Mouse (Mus musculus) heart, adult 2 months (tissue): ENCODE measurements around the gene Cdh18. TPM values are rescaled to one million over a fixed set of nuclear protein-coding genes. Genes with fewer than 3 reads are reported as not detected.

Experiments used
- DNase-seq, 2 experiments: peaks; one replicate each; pipeline ENCODE4 v3.0.0; 2021
- H3K27ac ChIP-seq: fragments of 200-600 bp; 2 replicates; pipeline ENCODE4 v1.8.1; 2022
- H3K27me3 ChIP-seq: fragments of 200-500 bp; 2 replicates; pipeline ENCODE4 v1.6.1; 2012; ENCODE audit warnings: mild to moderate bottlenecking, low read length, inconsistent platforms, mixed read lengths; ENCODE audit not compliant: control insufficient read depth, insufficient read depth
- H3K36me3 ChIP-seq: fragments of 200-500 bp; 2 replicates; pipeline ENCODE4 v1.6.1; 2012; ENCODE audit warnings: low read length, inconsistent platforms; ENCODE audit not compliant: control insufficient read depth, insufficient read depth
- H3K4me1 ChIP-seq: fragments of 200-500 bp; 2 replicates; pipeline ENCODE4 v1.6.1; 2011; ENCODE audit warnings: low read length; ENCODE audit not compliant: control insufficient read depth, insufficient read depth
- H3K4me3 ChIP-seq: fragments of 200-600 bp; 2 replicates; pipeline ENCODE4 v1.8.1; 2022
- H3K79me2 ChIP-seq: fragments of 200-500 bp; replicated peaks from 2 replicates; pipeline ENCODE4 v1.6.1; 2012; ENCODE audit warnings: mild to moderate bottlenecking, inconsistent platforms, low read length, moderate library complexity, mixed read lengths; ENCODE audit not compliant: control insufficient read depth, insufficient read depth
- H3K9ac ChIP-seq: fragments of 200-500 bp; 2 replicates; pipeline ENCODE4 v1.6.1; 2012; ENCODE audit warnings: low read depth, mild to moderate bottlenecking, control low read depth, inconsistent platforms, low read length, mixed read lengths
- CTCF ChIP-seq: fragments of 200-600 bp; IDR thresholded peaks from 2 replicates; pipeline ENCODE4 v1.8.1; 2022; ENCODE audit warnings: antibody characterized with exemption, mild to moderate bottlenecking, moderate library complexity
- EP300 ChIP-seq: fragments of 200-500 bp; IDR thresholded peaks from 2 replicates; pipeline ENCODE4 v1.6.1; 2011; ENCODE audit warnings: low read depth, low read length, control low read depth; ENCODE audit not compliant: insufficient read depth
- POLR2A ChIP-seq: fragments of 200-500 bp; IDR thresholded peaks from 2 replicates; pipeline ENCODE4 v1.6.1; 2011; ENCODE audit warnings: mild to moderate bottlenecking, low read depth, low read length, control low read depth; ENCODE audit not compliant: insufficient read depth
- whole genome bisulfite sequencing: fragments of 180-500 bp; shearing (Covaris S2); methylation state at CpG from one replicate; pipeline ENCODE4 v1.1.7; 2018; 5-methylcytosine and 5-hydroxymethylcytosine counted together
- intact Hi-C: fragments of 180-260 bp; cut with DNase I; formaldehyde crosslinking; loops from one replicate; pipeline ENCODE4 v1.15.1; 2025
- polyA plus RNA-seq: library from polyadenylated mRNA; depleted of rRNA; stranded (reverse); fragments of >200 nt; gene quantifications from 2 replicates; pipeline ENCODE4 v1.2.3, GENCODE M21; 2012
- total RNA-seq, 2 experiments: library from RNA; stranded (reverse); gene quantifications; 2 replicates each; pipeline ENCODE4 v1.2.3; 2021

Gene Cdh18
- total and polyA plus RNA-seq, 3 experiments, result 0.04 TPM; not detected in 2

- intact Hi-C loops, result no loop called here
Measured at GRCm38 (mm10) chr15:22897724-22898123, 348.9 kb downstream of the Cdh18 start.

GRCm38 (mm10) chr15:22898208-22898607 is 349.4 kb downstream of the Cdh18 start:
- no peaks in the 10 kb centered on the region for H3K36me3 ChIP-seq
- H3K4me1 ChIP-seq, result no peaks in the 10 kb centered on the region
- no peaks in the 10 kb centered on the region for H3K79me2 ChIP-seq
- no peaks in the 10 kb centered on the region for H3K27me3 ChIP-seq
- intact Hi-C loops, result no loop called here
- no peak overlapping the region for H3K4me3 ChIP-seq
- H3K27ac ChIP-seq, result no peak overlapping the region
- WGBS, result 29% methylated on average over 4 of the region's 4 CpGs
- TF ChIP-seq CTCF (no peak), EP300 (no peak)
- H3K9ac ChIP-seq, result no peak overlapping the region
- DNase-seq, result no peak

More at GRCm38 (mm10) chr15:22897724-22898123, 348.9 kb downstream of the Cdh18 start:
- Histone ChIP-seq H3K4me1 (no peaks in the 10 kb centered on the region), H3K4me3 (no peak overlapping the region), H3K9ac (no peak overlapping the region), H3K27me3 (no peaks in the 10 kb centered on the region), H3K79me2 (no peaks in the 10 kb centered on the region), H3K27ac (no peak overlapping the region), H3K36me3 (no peaks in the 10 kb centered on the region)
- TF ChIP-seq EP300 (no peak), CTCF (no peak), POLR2A (no peak)
- DNase-seq, result no peak
- 31% methylated on average over 4 of the region's 4 CpGs for WGBS

- intact Hi-C loops, result no loop called here
- DNase-seq, result no peak
- no peak overlapping the region for H3K9ac ChIP-seq
- H3K4me3 ChIP-seq, result no peak overlapping the region
- H3K27me3 ChIP-seq, result no peaks in the 10 kb centered on the region; the same call in 1 of the 2 replicates
- TF ChIP-seq EP300 (no peak), POLR2A (no peak)
- no peaks in the 10 kb centered on the region for H3K4me1 ChIP-seq
- H3K27ac ChIP-seq, result no peak overlapping the region
- H3K36me3 ChIP-seq, result no peaks in the 10 kb centered on the region
- no peaks in the 10 kb centered on the region for H3K79me2 ChIP-seq
Measured at GRCm38 (mm10) chr15:22914444-22914843, 365.6 kb downstream of the Cdh18 start.

GRCm38 (mm10) chr15:22934293-22934692 is 385.5 kb downstream of the Cdh18 start:
- Histone ChIP-seq H3K4me1 (no peaks in the 10 kb centered on the region), H3K36me3 (no peaks in the 10 kb centered on the region), H3K27ac (no peak overlapping the region), H3K27me3 (no peaks in the 10 kb centered on the region), H3K79me2 (no peaks in the 10 kb centered on the region), H3K9ac (no peak overlapping the region), H3K4me3 (no peak overlapping the region)
- DNase-seq, result no peak
- WGBS, result 59% methylated on average over 4 of the region's 4 CpGs
- no peak for TF ChIP-seq EP300
- no peak for TF ChIP-seq CTCF
- TF ChIP-seq POLR2A, result no peak
- intact Hi-C loops, result no loop called here

- intact Hi-C loops, result no loop called here
- Histone ChIP-seq H3K4me1 (no peaks in the 10 kb centered on the region), H3K27me3 (no peaks in the 10 kb centered on the region), H3K9ac (no peak overlapping the region), H3K4me3 (no peak overlapping the region), H3K36me3 (no peaks in the 10 kb centered on the region), H3K27ac (no peak overlapping the region), H3K79me2 (no peaks in the 10 kb centered on the region)
- WGBS, result 49% methylated on average over 1 of the region's 1 CpGs
- no peak for DNase-seq
- TF ChIP-seq CTCF (no peak), EP300 (no peak), POLR2A (no peak)
Measured at GRCm38 (mm10) chr15:22947234-22947633, 398.4 kb downstream of the Cdh18 start.

- TF ChIP-seq POLR2A, result no peak
- TF ChIP-seq CTCF, result no peak
- no peak for TF ChIP-seq EP300
- DNase-seq, result no peak
- intact Hi-C loops, result no loop called here
- no peaks in the 10 kb centered on the region for H3K4me1 ChIP-seq
- no peaks in the 10 kb centered on the region for H3K36me3 ChIP-seq
- H3K9ac ChIP-seq, result no peak overlapping the region
- no peak overlapping the region for H3K4me3 ChIP-seq
- H3K79me2 ChIP-seq, result no peaks in the 10 kb centered on the region
- WGBS, result 81% methylated on average over 11 of the region's 11 CpGs
- H3K27me3 ChIP-seq, result no peaks in the 10 kb centered on the region
- H3K27ac ChIP-seq, result no peak overlapping the region
Measured at GRCm38 (mm10) chr15:22969424-22969823, 420.6 kb downstream of the Cdh18 start.

GRCm38 (mm10) chr15:22980136-22980535 is 431.3 kb downstream of the Cdh18 start:
- intact Hi-C loops, result no loop called here
- 66% methylated on average over 5 of the region's 5 CpGs for WGBS
- H3K4me1 ChIP-seq, result no peaks in the 10 kb centered on the region
- H3K36me3 ChIP-seq, result no peaks in the 10 kb centered on the region
- H3K9ac ChIP-seq, result no peak overlapping the region
- no peak overlapping the region for H3K4me3 ChIP-seq
- no peaks in the 10 kb centered on the region for H3K79me2 ChIP-seq
- no peaks in the 10 kb centered on the region for H3K27me3 ChIP-seq
- H3K27ac ChIP-seq, result no peak overlapping the region
- no peak for DNase-seq
- no peak for TF ChIP-seq EP300
- TF ChIP-seq POLR2A, result no peak
- TF ChIP-seq CTCF, result no peak
